Mouse (Mus musculus) cerebellum, postnatal 14 days (tissue): ENCODE measurements at regions not wholly inside any gene's neighbourhood (a gene's known extent, or its start where the extent isn't known, plus 50 kb on each side); places are given as distances from the start of the nearest gene placed in this dataset.

ENCODE experiments used
- DNase-seq, 2 experiments: peaks; one replicate each; pipeline ENCODE4 v3.0.0; 2021; ENCODE audit warnings: mixed read lengths in 2 of 2

DNA sequence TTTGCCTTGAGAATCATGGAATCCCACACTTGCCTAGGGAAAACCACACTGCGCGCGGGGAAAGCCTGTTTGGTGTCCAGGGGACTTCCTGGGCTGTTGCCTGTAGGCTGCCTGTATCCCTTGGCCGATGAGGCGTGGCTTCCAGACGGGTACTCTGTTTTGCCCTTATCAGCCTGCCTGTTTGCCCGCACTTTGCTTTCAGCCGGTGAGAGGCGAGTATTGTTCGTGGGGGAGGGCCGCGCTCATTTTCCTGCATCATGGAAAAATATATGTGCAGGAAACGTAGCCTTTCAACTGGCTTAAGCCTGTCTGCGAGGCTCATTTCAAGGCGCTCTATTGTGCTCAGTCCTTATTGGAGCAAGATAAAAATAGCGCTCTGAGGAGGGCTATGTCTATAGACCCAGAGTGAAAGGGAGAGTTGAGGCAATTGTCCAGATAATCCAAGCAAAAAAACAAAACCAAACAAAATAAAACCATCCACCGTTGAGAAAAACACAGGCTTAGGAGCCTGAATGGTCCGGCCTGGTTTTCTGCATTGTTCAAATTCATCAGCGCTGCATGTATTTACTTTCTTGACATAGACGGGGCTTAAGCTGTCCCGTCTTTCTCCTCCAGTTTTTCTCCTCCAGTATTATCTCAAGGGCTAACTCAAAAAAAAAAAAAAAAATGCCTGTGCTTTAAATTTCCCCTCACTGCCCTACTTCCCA lies 67.9 kb downstream of the Klf5 start:
- no peak for DNase-seq

DNA sequence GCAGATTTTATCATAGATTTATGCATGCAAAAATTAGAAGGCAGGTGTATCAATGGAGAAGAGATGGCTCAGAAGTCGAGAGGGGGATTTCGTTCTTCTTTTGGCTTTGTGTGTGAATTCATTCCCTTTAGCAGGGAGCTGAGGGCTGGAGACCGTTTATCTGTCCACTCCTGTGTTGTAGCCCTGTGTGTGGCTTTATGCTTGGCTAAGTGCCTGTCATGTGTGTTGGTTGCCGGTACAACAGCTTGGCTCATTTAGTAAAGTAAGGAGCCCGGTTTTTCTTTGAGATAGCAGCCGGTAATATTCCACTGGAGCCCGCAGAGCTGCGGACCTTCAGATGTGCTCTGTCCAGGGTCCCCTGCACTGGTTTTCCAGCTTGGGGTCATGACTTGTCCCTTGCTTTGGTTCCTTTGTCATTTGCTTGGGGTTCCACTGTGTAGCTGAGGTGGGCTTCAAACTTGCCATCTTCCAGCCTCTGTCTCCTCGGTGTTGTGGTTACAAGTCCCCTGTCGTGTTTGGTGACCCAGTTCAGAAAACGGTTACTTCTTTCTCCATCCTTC lies 68.6 kb downstream of the Klf5 start:
- peak; percentile 4 to 12 for DNase-seq

DNA sequence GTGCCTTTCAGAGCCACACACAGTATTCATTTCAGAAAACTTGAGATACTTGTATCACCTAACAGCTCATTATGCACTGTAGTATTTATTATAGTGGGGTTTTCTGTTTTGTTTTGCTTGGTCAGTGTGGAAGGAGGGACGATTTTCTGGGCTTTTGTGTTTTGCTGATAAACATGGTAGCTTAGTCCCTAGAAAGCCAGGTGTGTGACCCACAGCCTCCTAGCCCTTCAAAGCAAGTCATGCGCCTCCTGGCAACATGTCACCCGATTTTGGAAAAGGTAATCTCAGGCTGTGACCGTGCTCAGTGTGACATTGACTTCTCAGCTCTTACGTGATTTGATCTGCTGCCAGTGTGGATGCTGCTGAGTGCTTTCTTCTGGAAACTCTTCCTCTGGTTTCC lies 70.9 kb downstream of the Klf5 start:
- DNase-seq = peak; percentile 2 to 4

DNA sequence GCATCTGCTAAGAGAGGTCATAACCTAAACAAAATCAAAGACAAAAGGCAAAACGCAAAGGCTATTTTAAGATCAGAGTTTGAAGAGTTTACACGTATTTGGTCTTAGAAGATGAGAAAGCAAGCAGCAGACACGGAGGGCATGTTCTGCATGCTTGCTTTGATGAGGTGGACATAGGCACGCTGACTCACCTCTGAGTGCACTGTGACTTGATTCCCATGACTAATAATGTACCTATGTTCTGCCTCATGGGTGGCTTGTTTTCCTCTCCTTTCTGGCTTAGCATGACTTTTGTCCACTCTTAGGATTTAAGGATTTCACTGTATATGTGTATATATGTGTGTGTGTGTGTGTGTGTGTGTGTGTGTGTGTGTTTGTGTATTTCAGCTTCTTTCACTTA lies 75.2 kb downstream of the Klf5 start:
- no peak for DNase-seq

GRCm38 (mm10) chr14:99375040-99375610 lies 76.6 kb downstream of the Klf5 start:
- no peak for DNase-seq

- no peak for DNase-seq
Measured at GRCm38 (mm10) chr14:99376652-99377502, 78.4 kb downstream of the Klf5 start.

- DNase-seq = no peak
Measured at GRCm38 (mm10) chr14:99381262-99382017, 82.9 kb downstream of the Klf5 start.

DNA sequence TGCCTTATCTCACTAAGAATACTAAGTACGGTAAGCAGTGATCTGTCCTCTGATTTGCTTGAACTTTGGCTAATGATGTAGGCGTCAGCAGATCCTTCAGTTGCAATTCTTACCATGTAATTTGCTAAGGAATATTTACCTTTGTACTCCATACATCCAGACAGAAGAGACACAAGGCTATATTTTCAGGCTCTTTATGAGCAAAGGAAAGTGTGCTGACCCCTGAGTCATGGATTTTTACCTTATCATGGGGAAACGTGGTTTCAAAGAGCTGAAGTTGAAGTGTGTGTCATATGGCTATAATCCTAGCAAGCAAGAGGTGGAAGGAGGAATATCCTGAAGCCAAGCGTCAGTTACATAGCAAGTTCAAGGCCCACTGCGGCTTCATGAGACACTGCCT lies 83.6 kb downstream of the Klf5 start:
- DNase-seq = no peak

- no peak for DNase-seq
Measured at GRCm38 (mm10) chr14:99383170-99383569, 84.7 kb downstream of the Klf5 start.

DNA sequence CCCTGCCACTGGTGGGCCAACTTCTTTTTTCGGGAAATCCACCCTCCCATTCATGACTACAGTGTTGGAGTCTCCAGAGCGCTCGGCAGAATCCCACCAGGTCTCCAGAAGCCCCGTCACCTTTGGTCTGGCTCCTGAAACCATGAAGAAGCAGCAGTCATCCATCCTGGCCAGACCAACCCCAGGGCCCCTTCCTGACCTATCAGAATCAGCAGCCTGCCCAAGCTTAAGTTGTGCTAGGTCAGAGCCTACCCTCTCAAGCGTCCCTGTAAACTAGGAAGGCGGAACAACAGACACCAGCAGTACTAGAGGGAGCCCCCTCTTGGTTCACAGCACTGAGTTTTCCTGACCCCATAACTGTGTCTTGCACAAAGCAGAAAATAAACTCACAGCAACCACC lies 89.1 kb downstream of the Klf5 start:
- DNase-seq = no peak

DNA sequence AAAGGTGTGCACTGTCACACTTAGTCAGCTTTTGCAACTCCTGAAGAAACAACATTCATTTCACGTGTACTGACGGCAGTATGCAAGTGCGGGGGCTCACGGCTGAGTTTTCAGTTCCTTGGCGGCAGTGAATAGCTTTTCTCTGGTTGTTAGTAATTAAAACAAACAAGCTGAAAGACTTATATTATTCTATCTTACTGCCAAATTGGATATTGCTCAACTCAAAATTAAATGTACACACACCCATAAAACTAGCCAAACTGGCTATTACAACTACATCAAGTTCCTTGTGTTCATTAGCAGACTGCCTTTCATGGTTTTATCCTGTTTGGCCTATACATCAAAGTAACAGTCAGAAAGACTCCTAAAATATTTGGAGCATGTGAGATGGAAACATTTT lies 90.8 kb downstream of the Klf5 start:
- no peak for DNase-seq

DNA sequence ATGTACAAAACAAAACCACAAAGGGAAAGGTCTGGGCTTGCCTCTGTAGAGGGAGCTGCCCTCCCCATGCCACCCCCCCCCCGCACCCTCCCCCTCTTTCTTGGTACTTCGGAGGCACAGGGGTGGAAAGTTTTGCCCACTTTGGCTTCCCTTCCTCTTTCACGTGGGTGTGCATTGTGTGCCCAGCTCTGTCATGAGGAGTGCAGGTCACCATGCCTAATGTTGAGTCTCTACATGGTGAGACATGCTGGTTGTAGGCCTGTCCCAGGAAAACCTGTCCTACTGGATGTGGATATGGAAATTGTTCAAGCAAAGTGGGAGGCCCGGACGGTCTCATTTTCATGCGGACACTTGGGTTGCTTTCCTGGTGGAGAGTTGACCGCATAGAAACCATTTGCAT lies 93.2 kb downstream of the Klf5 start:
- no peak for DNase-seq

- no peak for DNase-seq
Measured at GRCm38 (mm10) chr14:99392813-99393212, 94.3 kb downstream of the Klf5 start.

GRCm38 (mm10) chr14:99393611-99394010 lies 95.1 kb downstream of the Klf5 start:
- DNase-seq = no peak

- no peak for DNase-seq
Measured at GRCm38 (mm10) chr14:99403155-99403726, 104.8 kb downstream of the Klf5 start.

GRCm38 (mm10) chr14:99405228-99405627 lies 106.7 kb downstream of the Klf5 start:
- no peak for DNase-seq

DNA sequence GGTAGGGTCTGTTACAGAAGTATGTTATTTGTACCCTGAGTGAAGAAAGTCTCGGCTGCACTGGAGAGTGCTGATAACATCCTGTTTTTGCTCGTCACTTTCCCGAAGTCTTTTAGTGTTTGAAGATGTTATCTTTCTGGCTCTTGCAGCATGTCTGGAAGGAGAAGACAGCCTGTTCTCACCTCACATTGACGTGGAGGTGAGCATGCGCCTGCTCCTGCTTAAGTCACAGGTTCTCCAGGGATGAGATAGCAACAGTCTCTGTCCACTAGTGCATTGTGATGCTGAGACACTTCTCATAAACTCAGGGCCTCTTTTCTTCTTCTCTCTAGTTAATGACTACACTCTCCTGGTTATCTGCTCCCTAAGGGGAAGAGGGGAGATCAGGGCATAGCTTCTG lies 113.3 kb downstream of the Klf5 start:
- DNase-seq = no peak

DNA sequence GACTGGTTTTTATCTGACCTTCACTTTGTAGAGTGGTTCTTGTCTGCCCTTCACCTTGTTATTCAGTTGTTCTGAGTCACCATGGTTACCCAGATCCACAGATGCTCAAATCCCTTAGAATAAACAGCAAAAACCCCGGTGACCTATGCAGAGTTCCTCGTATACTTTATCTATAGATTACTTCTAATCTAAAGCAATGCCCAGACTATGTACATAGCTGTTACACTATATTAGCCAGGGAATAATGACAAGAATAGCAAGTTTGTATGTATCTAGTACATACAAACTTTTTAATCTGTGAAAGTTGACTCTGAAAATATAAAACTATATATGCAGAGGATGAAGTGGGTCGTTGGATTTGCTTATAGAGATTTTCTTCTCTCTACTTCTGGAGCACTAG lies 117.7 kb downstream of the Klf5 start:
- DNase-seq = no peak

DNA sequence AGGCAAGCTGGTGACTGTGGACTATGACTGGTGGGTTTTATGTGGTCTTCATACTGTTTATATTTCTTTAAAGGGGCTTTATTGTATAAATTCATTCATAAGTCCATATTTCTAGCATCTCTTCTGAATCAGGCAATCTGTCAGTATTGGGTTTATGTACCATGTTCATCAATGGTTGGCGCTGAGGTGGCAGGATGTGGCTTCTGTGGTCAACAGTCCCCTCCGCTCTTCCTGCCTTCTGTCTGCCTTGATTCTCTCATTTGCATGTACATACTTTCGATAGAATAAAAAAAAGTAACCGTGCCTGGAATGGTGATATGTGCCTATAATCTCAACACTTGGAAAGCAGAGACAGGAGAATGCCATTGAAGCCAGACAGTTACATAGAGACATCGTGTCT lies 120.5 kb downstream of the Klf5 start:
- DNase-seq = no peak

GRCm38 (mm10) chr14:99423334-99423733 lies 124.8 kb downstream of the Klf5 start:
- no peak for DNase-seq

DNA sequence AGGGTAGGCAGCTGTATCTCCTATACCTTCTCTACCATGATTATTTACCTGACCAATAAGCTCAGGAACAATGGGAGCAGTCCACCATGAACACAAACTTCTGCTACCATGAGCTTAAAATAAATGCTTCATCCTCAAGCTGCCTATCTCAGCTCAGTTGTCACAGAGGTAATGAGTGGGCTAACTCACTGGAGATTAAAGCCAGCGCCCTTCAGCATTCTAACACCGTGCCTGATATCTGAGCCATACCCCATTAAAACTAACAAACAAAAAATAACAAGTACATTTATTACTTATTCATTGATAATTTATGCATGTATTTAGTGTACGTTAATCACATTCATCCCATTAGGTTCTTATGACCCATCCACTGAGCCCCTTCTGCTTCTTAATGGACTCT lies 128.6 kb downstream of the Klf5 start:
- DNase-seq = no peak

- no peak for DNase-seq
Measured at GRCm38 (mm10) chr14:99430323-99430722, 131.8 kb downstream of the Klf5 start.

DNA sequence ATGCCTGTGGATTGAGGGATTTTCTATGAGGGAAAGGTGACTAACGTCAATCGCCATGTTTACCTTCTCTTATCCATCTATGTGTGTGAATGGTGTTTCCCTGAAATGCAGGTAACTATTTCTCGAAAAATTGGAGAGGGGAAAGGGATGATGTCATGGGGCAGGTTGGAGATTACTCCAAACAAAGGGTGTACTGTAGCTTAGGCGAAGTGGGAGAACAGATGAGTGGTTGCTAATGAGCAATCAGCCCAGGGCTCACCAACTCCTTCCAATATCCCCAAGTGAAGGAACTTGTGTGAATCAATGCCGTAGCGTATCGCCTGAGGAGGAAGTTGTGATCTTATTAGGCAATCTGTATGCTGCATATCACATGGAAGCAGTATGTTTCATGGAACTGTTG lies 133.2 kb downstream of the Klf5 start:
- DNase-seq = no peak
